Mouse (Mus musculus) brown adipose tissue, adult 24 weeks (tissue): ENCODE measurements around the gene Hivep3. TPM values are rescaled to one million over a fixed set of nuclear protein-coding genes. Genes with fewer than 3 reads are reported as not detected.

Source experiments
- H3K27ac ChIP-seq: fragments of 200-500 bp; replicated peaks from 2 replicates; pipeline ENCODE4 v1.5.1; 2012; ENCODE audit warnings: low read depth, mild to moderate bottlenecking, low read length
- H3K4me1 ChIP-seq: fragments of 200-500 bp; 2 replicates; pipeline ENCODE4 v1.6.1; 2012; ENCODE audit warnings: low read length, mixed read lengths; ENCODE audit not compliant: control insufficient read depth, insufficient read depth, insufficient read length
- H3K4me3 ChIP-seq: fragments of 200-500 bp; 2 replicates; pipeline ENCODE4 v1.5.1; 2012; ENCODE audit warnings: low read depth, mild to moderate bottlenecking, low read length, moderate library complexity; ENCODE audit not compliant: insufficient read depth
- polyA plus RNA-seq: library from polyadenylated mRNA; stranded (reverse); fragments of >200 nt; gene quantifications from 2 replicates; pipeline ENCODE4 v1.2.4, GENCODE M21; 2012; ENCODE audit not compliant: missing spikeins, insufficient read depth, insufficient read length

The Hivep3 gene
- polyA plus RNA-seq, 1 experiment = 6.1 TPM

GRCm38 (mm10) chr4:119739301-119740062, 5.9 kb downstream of the Hivep3 start:
- no peaks in the 10 kb centered on the region for H3K4me1 ChIP-seq
- no peak overlapping the region for H3K4me3 ChIP-seq
- H3K27ac ChIP-seq = no peak overlapping the region

GRCm38 (mm10) chr4:119748341-119748740, 14.8 kb downstream of the Hivep3 start:
- no peak overlapping the region for H3K27ac ChIP-seq
- peaks cover 9% of the 10 kb centered on the region; the same call in 1 of the 2 replicates for H3K4me1 ChIP-seq
- H3K4me3 ChIP-seq = no peak overlapping the region

GRCm38 (mm10) chr4:119750157-119750556, 16.6 kb downstream of the Hivep3 start:
- H3K27ac ChIP-seq = no peak overlapping the region

GRCm38 (mm10) chr4:119750681-119751211, 17.2 kb downstream of the Hivep3 start:
- Histone ChIP-seq H3K4me3 (no peak overlapping the region), H3K4me1 (peaks cover 9% of the 10 kb centered on the region; the same call in 1 of the 2 replicates), H3K27ac (no peak overlapping the region)

More at GRCm38 (mm10) chr4:119750157-119750556, 16.6 kb downstream of the Hivep3 start:
- peaks cover 9% of the 10 kb centered on the region; the same call in 1 of the 2 replicates for H3K4me1 ChIP-seq
- H3K4me3 ChIP-seq = no peak overlapping the region

- peaks cover 9% of the 10 kb centered on the region; the same call in 1 of the 2 replicates for H3K4me1 ChIP-seq
- H3K27ac ChIP-seq = no peak overlapping the region
- no peak overlapping the region for H3K4me3 ChIP-seq
These were observed 17.9 kb downstream of the Hivep3 start for GRCm38 (mm10) chr4:119751408-119752006.

GRCm38 (mm10) chr4:119759574-119760233, 26.1 kb downstream of the Hivep3 start:
- H3K4me1 ChIP-seq = no peaks in the 10 kb centered on the region
- no peak overlapping the region for H3K4me3 ChIP-seq
- no peak overlapping the region for H3K27ac ChIP-seq

- no peaks in the 10 kb centered on the region for H3K4me1 ChIP-seq
- H3K27ac ChIP-seq = no peak overlapping the region
- H3K4me3 ChIP-seq = no peak overlapping the region
These were observed 27.2 kb downstream of the Hivep3 start for GRCm38 (mm10) chr4:119760820-119761219.

- Histone ChIP-seq H3K27ac (no peak overlapping the region), H3K4me1 (no peaks in the 10 kb centered on the region), H3K4me3 (no peak overlapping the region)
These were observed 28.0 kb downstream of the Hivep3 start for GRCm38 (mm10) chr4:119761459-119762121.

- Histone ChIP-seq H3K27ac (no peak overlapping the region), H3K4me1 (no peaks in the 10 kb centered on the region), H3K4me3 (no peak overlapping the region)
These were observed 28.6 kb downstream of the Hivep3 start for GRCm38 (mm10) chr4:119762171-119762570.

GRCm38 (mm10) chr4:119768046-119768445, 34.5 kb downstream of the Hivep3 start:
- H3K4me3 ChIP-seq = no peak overlapping the region

GRCm38 (mm10) chr4:119775913-119776312, 42.3 kb downstream of the Hivep3 start:
- H3K4me3 ChIP-seq = no peak overlapping the region
- no peak overlapping the region for H3K27ac ChIP-seq
- H3K4me1 ChIP-seq = 0 out of 2 replicates have a peak, but pooled peaks cover 4% of the 10 kb centered on the region

More at GRCm38 (mm10) chr4:119768046-119768445, 34.5 kb downstream of the Hivep3 start:
- Histone ChIP-seq H3K27ac (no peak overlapping the region), H3K4me1 (no peaks in the 10 kb centered on the region)

- no peak overlapping the region for H3K27ac ChIP-seq
- no peak overlapping the region for H3K4me3 ChIP-seq
- H3K4me1 ChIP-seq = 0 out of 2 replicates have a peak, but pooled peaks cover 4% of the 10 kb centered on the region
These were observed 43.6 kb downstream of the Hivep3 start for GRCm38 (mm10) chr4:119777146-119777545.

- Histone ChIP-seq H3K4me3 (no peak overlapping the region), H3K27ac (no peak overlapping the region)
These were observed 46.2 kb downstream of the Hivep3 start for GRCm38 (mm10) chr4:119779561-119780400.

GRCm38 (mm10) chr4:119780881-119781280, 47.3 kb downstream of the Hivep3 start:
- no peak overlapping the region for H3K4me3 ChIP-seq
- no peak overlapping the region for H3K27ac ChIP-seq
- 0 out of 2 replicates have a peak, but pooled peaks cover 4% of the 10 kb centered on the region for H3K4me1 ChIP-seq

More at GRCm38 (mm10) chr4:119779561-119780400, 46.2 kb downstream of the Hivep3 start:
- H3K4me1 ChIP-seq = 0 out of 2 replicates have a peak, but pooled peaks cover 4% of the 10 kb centered on the region
